Mouse (Mus musculus) embryonic fibroblast, embryonic 13.5 days (primary cell): ENCODE results near the gene Pdxdc1.

Experiments used
- CTCF ChIP-seq: IDR thresholded peaks from 2 replicates; pipeline ENCODE4 v1.5.1; 2011; ENCODE audit warnings: mild to moderate bottlenecking, control low read depth, low read length, moderate library complexity, borderline replicate concordance; ENCODE audit not compliant: insufficient read depth
- POLR2A ChIP-seq: IDR thresholded peaks from 2 replicates; pipeline ENCODE4 v1.6.1; 2011; ENCODE audit warnings: low read depth, mild to moderate bottlenecking, control low read depth, low read length, moderate library complexity

DNA sequence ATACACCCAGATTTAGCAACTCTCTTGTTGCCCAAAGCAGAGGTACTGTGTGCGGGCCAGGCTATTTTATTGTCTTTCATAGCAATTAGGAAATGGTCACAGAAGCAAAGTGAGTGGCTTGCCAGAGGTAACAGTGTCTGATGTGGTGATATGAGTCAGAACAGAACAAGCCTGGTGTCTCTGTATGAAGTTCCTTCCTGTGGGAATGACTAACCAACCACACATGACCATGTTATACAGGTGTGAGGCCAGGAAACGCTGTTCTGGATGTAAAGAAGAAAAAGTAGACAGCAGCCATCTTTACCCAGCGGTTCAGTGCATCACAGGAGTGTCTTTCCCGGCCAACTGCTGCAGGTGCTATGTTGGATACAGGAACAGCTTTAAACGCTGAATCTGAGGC, 57.9 kb downstream of the Pdxdc1 start:
- TF ChIP-seq CTCF: no peak
- TF ChIP-seq POLR2A: no peak
